ENCODE assay signal across 15 mouse cellular contexts in the genomic region with DNA sequence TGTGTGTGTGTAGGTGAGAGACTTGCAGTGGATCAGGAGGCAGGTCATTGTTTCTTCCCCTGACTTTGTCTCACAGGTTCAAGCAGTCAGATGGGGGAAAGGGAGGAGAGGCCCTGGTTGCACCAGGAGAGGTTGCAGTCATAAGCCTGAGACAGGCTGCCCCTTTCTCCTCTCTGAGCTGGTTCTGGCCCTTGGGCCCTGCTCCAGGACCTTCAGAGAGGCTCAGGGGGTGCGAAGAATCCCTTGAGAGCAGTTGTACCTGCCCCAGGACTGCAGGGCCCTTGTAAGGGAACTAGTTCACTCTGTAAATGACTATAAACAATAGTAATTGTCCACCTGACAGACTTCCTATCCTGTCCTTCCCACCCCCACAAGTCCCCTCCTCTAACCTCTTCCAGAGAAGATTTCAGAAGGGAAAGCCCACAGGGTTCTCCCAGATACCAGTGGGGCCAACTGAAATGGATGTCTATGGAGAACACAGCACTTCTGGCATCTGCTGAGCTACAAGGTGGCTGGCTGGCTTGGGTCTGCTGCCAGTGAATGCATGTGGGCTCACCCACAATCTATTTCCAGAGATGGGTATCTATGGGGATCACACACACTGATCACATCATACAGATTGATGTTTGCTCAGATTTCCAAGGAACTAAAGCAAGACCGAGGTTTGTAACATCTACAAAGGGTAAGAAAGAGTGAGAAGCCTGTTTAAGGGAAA. TPM values are rescaled to one million over a fixed set of nuclear protein-coding genes. Genes with fewer than 3 reads are reported as not detected.
DNase-seq lines count a peak whose midpoint lies in the region; ATAC-seq lines count a peak whose summit lies in the region.
"Had no signal": no experiment of that assay in that cellular context is flagged by ENCODE, and none has a peak within 500 bp of the region (broad histone marks: within the 10 kb centered on the region; RNA-seq: fewer than 3 reads in every experiment).

No protein-coding gene starts in this region.

- no peaks in the 10 kb centered on the region for H3K36me3 ChIP-seq in embryonic facial prominence, embryonic 13.5 days
- H3K36me3 ChIP-seq in embryonic facial prominence, embryonic 10.5 days (replicated peaks) = no peaks in the 10 kb centered on the region
- H3K36me3 ChIP-seq in kidney, embryonic 15.5 days = no peaks in the 10 kb centered on the region
- no peaks in the 10 kb centered on the region for H3K36me3 ChIP-seq in neural tube, embryonic 15.5 days
- H3K36me3 ChIP-seq in hindbrain, embryonic 14.5 days (replicated peaks; ENCODE audit: control insufficient read depth, insufficient read depth) = no peaks in the 10 kb centered on the region
- H3K36me3 ChIP-seq: forebrain, embryonic 10.5 days; G1E; limb, embryonic 12.5 days had no signal

- peak overlapping the region; percentile 87; the same call in 1 of the 2 replicates for H3K4me2 ChIP-seq in embryonic facial prominence, embryonic 13.5 days
- H3K4me2 ChIP-seq in kidney, embryonic 15.5 days = peak overlapping the region; percentile 84
- H3K4me2 ChIP-seq in neural tube, embryonic 15.5 days = peak overlapping the region; percentile 89; the same call in 1 of the 2 replicates
- H3K4me2 ChIP-seq in hindbrain, embryonic 14.5 days (replicated peaks) = no peak overlapping the region; the same call in 1 of the 2 replicates

- peaks cover 95% of the 10 kb centered on the region for H3K27me3 ChIP-seq in embryonic facial prominence, embryonic 13.5 days
- peaks cover 98% of the 10 kb centered on the region for H3K27me3 ChIP-seq in embryonic facial prominence, embryonic 10.5 days (replicated peaks; ENCODE audit: low read depth, poor library complexity, severe bottlenecking)
- H3K27me3 ChIP-seq in kidney, embryonic 15.5 days = peaks cover 93% of the 10 kb centered on the region
- peaks cover 87% of the 10 kb centered on the region for H3K27me3 ChIP-seq in neural tube, embryonic 15.5 days (replicated peaks)
- peaks cover 75% of the 10 kb centered on the region for H3K27me3 ChIP-seq in hindbrain, embryonic 14.5 days (ENCODE audit: control insufficient read depth, insufficient read depth, low read length)

- H3K9me3 ChIP-seq in embryonic facial prominence, embryonic 13.5 days = no peaks in the 10 kb centered on the region
- no peaks in the 10 kb centered on the region for H3K9me3 ChIP-seq in embryonic facial prominence, embryonic 10.5 days
- H3K9me3 ChIP-seq in kidney, embryonic 15.5 days (replicated peaks) = no peaks in the 10 kb centered on the region
- H3K9me3 ChIP-seq in neural tube, embryonic 15.5 days (replicated peaks) = no peaks in the 10 kb centered on the region
- H3K9me3 ChIP-seq in hindbrain, embryonic 14.5 days (ENCODE audit: control insufficient read depth, low read length) = no peaks in the 10 kb centered on the region
- H3K9me3 ChIP-seq: forebrain, embryonic 10.5 days; limb, embryonic 12.5 days had no signal

- DNase-seq in embryonic facial prominence, embryonic 10.5 days (ENCODE audit: low spot score) = no peak
- DNase-seq in kidney, postnatal 10 days = no peak
- no peak for DNase-seq in neural tube, embryonic 10.5 days (ENCODE audit: extremely low spot score, low spot score)
- no peak for DNase-seq in embryo, embryonic 10.5 days (ENCODE audit: low spot score)
- no peak for DNase-seq in hindbrain, embryonic 14.5 days (ENCODE audit: low spot score)
- DNase-seq: B cell, adult 2 months; heart, postnatal 10 days; thymus, adult 2 months had no signal

- peak overlapping the region; percentile 56; the same call in 1 of the 2 replicates for H3K4me3 ChIP-seq in embryonic facial prominence, embryonic 13.5 days
- no peak overlapping the region for H3K4me3 ChIP-seq in embryonic facial prominence, embryonic 10.5 days
- peak overlapping the region; percentile 51 for H3K4me3 ChIP-seq in kidney, embryonic 15.5 days (replicated peaks)
- H3K4me3 ChIP-seq in neural tube, embryonic 15.5 days (replicated peaks) = no peak overlapping the region
- no peak overlapping the region for H3K4me3 ChIP-seq in hindbrain, embryonic 14.5 days (replicated peaks; ENCODE audit: low read length)

- ATAC-seq in embryonic facial prominence, embryonic 13.5 days (ENCODE audit: insufficient number of reproducible peaks, insufficient read depth, low FRiP score, low TSS enrichment, low read depth) = no peak
- ATAC-seq in kidney, embryonic 15.5 days (replicated peaks; ENCODE audit: low FRiP score) = no peak
- no peak for ATAC-seq in neural tube, embryonic 15.5 days (ENCODE audit: low FRiP score)
- ATAC-seq in hindbrain, embryonic 14.5 days (ENCODE audit: low FRiP score) = no peak
- ATAC-seq: intestine, postnatal 0 days had no signal

- 47% methylated on average over 2 of the region's 2 CpGs for WGBS in embryonic facial prominence, embryonic 13.5 days
- WGBS in embryonic facial prominence, embryonic 10.5 days = 45% methylated on average over 2 of the region's 2 CpGs
- 43% methylated on average over 2 of the region's 2 CpGs for WGBS in kidney, embryonic 15.5 days
- 47% methylated on average over 2 of the region's 2 CpGs for WGBS in neural tube, embryonic 15.5 days
- WGBS in hindbrain, embryonic 14.5 days = 39% methylated on average over 2 of the region's 2 CpGs

- no peak overlapping the region for H3K27ac ChIP-seq in embryonic facial prominence, embryonic 13.5 days
- H3K27ac ChIP-seq in embryonic facial prominence, embryonic 10.5 days (replicated peaks) = no peak overlapping the region
- H3K27ac ChIP-seq in kidney, embryonic 15.5 days = no peak overlapping the region
- H3K27ac ChIP-seq in neural tube, embryonic 15.5 days (replicated peaks) = no peak overlapping the region
- no peak overlapping the region for H3K27ac ChIP-seq in hindbrain, embryonic 14.5 days
- H3K27ac ChIP-seq: forebrain, embryonic 10.5 days; limb, embryonic 12.5 days had no signal

- peaks cover 21% of the 10 kb centered on the region for H3K4me1 ChIP-seq in embryonic facial prominence, embryonic 13.5 days
- peaks cover 21% of the 10 kb centered on the region for H3K4me1 ChIP-seq in embryonic facial prominence, embryonic 10.5 days
- H3K4me1 ChIP-seq in kidney, embryonic 15.5 days = peaks cover 25% of the 10 kb centered on the region
- peaks cover 25% of the 10 kb centered on the region for H3K4me1 ChIP-seq in neural tube, embryonic 15.5 days
- peaks cover 13% of the 10 kb centered on the region for H3K4me1 ChIP-seq in hindbrain, embryonic 14.5 days (replicated peaks; ENCODE audit: control insufficient read depth, insufficient read depth, low read length)

- no peak overlapping the region for H3K9ac ChIP-seq in embryonic facial prominence, embryonic 13.5 days
- H3K9ac ChIP-seq in kidney, embryonic 15.5 days = no peak overlapping the region
- no peak overlapping the region for H3K9ac ChIP-seq in neural tube, embryonic 15.5 days (replicated peaks)
- no peak overlapping the region for H3K9ac ChIP-seq in hindbrain, embryonic 14.5 days
- H3K9ac ChIP-seq: limb, embryonic 12.5 days had no signal

RNA-seq across cellular contexts. Expression of a gene that starts 1.7 kb away (rescaled TPM):
- polyA plus RNA-seq in embryonic facial prominence, embryonic 13.5 days (2015; fragmentation: Nextera tagmentation; extraction: Ambion mirVana) = 0.51 and 0.58 TPM in 2 replicates
- polyA plus RNA-seq in embryonic facial prominence, embryonic 10.5 days (2016; fragmentation: Nextera tagmentation; extraction: Ambion mirVana) = 0.08 TPM in 1 of 2 replicates, not detected in the other
- polyA plus RNA-seq in kidney, embryonic 15.5 days (2015; fragmentation: Nextera tagmentation; extraction: Ambion mirVana) = 2.0 and 2.2 TPM in 2 replicates
- 0.83 and 0.92 TPM in 2 replicates for polyA plus RNA-seq in neural tube, embryonic 15.5 days (2015; fragmentation: Nextera tagmentation; extraction: Ambion mirVana)
- 0.23 and 0.56 TPM in 2 replicates for polyA plus RNA-seq in hindbrain, embryonic 14.5 days (2014; fragmentation: Nextera tagmentation; extraction: Ambion mirVana)
- polyA plus RNA-seq: G1E; limb, embryonic 12.5 days had no signal

Comparison
In these comparisons a context has a peak if more than half of its experiments do, and no peak if none do; other contexts are left out.
1. H3K4me3 ChIP-seq: peak in embryonic facial prominence, embryonic 13.5 days (single experiment) and kidney, embryonic 15.5 days (single experiment); none in embryonic facial prominence, embryonic 10.5 days (single experiment), neural tube, embryonic 15.5 days (single experiment) and hindbrain, embryonic 14.5 days (single experiment).